Mouse (Mus musculus) WW6 (cell line): ENCODE data around the gene Dscaml1.

Source experiments
- DNase-seq: peaks from one replicate; pipeline ENCODE4 v3.0.0-alpha.2; 2013; ENCODE audit warnings: low read depth, low spot score

The Dscaml1 gene

GRCm38 (mm10) chr9:45505487-45505939 lies 79.1 kb downstream of the Dscaml1 start:
- no peak for DNase-seq

- no peak for DNase-seq
Observed at GRCm38 (mm10) chr9:45507482-45507881, 81.1 kb downstream of the Dscaml1 start.

GRCm38 (mm10) chr9:45510806-45511546 lies 84.5 kb downstream of the Dscaml1 start:
- no peak for DNase-seq

GRCm38 (mm10) chr9:45517993-45518705 lies 91.7 kb downstream of the Dscaml1 start:
- DNase-seq: no peak

GRCm38 (mm10) chr9:45519841-45520240 lies 93.4 kb downstream of the Dscaml1 start:
- DNase-seq: no peak

GRCm38 (mm10) chr9:45522866-45523265 lies 96.4 kb downstream of the Dscaml1 start:
- DNase-seq: no peak

GRCm38 (mm10) chr9:45524505-45524904 lies 98.1 kb downstream of the Dscaml1 start:
- no peak for DNase-seq

GRCm38 (mm10) chr9:45533253-45533652 lies 106.8 kb downstream of the Dscaml1 start:
- DNase-seq: no peak

- no peak for DNase-seq
Observed at GRCm38 (mm10) chr9:45534472-45534988, 108.1 kb downstream of the Dscaml1 start.

GRCm38 (mm10) chr9:45537649-45538048 lies 111.2 kb downstream of the Dscaml1 start:
- DNase-seq: no peak

GRCm38 (mm10) chr9:45539265-45540044 lies 113.0 kb downstream of the Dscaml1 start:
- no peak for DNase-seq

GRCm38 (mm10) chr9:45546024-45546638 lies 119.7 kb downstream of the Dscaml1 start:
- DNase-seq: no peak

- no peak for DNase-seq
Observed at GRCm38 (mm10) chr9:45546902-45547578, 120.6 kb downstream of the Dscaml1 start.

GRCm38 (mm10) chr9:45549796-45550195 lies 123.4 kb downstream of the Dscaml1 start:
- DNase-seq: no peak

GRCm38 (mm10) chr9:45550210-45550609 lies 123.8 kb downstream of the Dscaml1 start:
- DNase-seq: no peak

GRCm38 (mm10) chr9:45550662-45551061 lies 124.2 kb downstream of the Dscaml1 start:
- no peak for DNase-seq

GRCm38 (mm10) chr9:45555036-45555826 lies 128.8 kb downstream of the Dscaml1 start:
- DNase-seq: no peak

GRCm38 (mm10) chr9:45556882-45557281 lies 130.5 kb downstream of the Dscaml1 start:
- DNase-seq: no peak

GRCm38 (mm10) chr9:45560987-45561386 lies 134.6 kb downstream of the Dscaml1 start:
- no peak for DNase-seq
